Comparison of ENCODE assay signal across 8 mouse cellular contexts in the genomic region with DNA sequence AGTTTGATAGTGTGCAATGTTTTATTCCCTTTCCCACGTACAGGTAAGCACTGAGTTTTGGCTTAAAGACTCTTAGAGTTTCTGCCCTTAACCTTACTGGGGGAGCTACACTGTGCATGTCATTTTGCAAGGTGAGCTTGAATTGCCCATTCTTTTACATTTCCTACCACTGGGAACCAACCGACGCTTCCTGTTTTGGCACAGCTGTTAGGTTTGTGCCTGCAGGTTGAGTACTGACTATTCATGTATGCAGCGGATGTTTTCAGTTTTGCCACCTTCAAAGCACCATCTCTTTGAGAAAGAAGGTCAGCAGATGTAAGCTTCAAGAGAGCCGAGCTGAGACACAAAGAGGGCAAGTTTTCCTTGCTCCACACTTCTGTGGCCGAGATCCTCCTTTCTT. TPM values are rescaled to one million over a fixed set of nuclear protein-coding genes. Genes with fewer than 3 reads are reported as not detected.
DNase-seq lines count a peak whose midpoint lies in the region; ATAC-seq and TF ChIP-seq lines count a peak whose summit lies in the region.

No protein-coding gene starts in this region.

- no peak for ATAC-seq in liver, embryonic 11.5 days (replicated peaks; ENCODE audit: low FRiP score)
- ATAC-seq in embryonic facial prominence, embryonic 14.5 days (ENCODE audit: low read depth), result no peak
- no peak for ATAC-seq in limb, embryonic 15.5 days (ENCODE audit: insufficient number of reproducible peaks, low FRiP score, low TSS enrichment, low read depth)
- no peak for ATAC-seq in stomach, embryonic 15.5 days (ENCODE audit: insufficient read depth, low FRiP score, low read depth)

- peaks cover 29% of the 10 kb centered on the region for H3K4me1 ChIP-seq in liver, embryonic 11.5 days (replicated peaks; ENCODE audit: control insufficient read depth, insufficient read depth, low read length)
- no peaks in the 10 kb centered on the region for H3K4me1 ChIP-seq in embryonic facial prominence, embryonic 14.5 days (ENCODE audit: control insufficient read depth, insufficient read depth, low read length)
- peaks cover 8% of the 10 kb centered on the region for H3K4me1 ChIP-seq in limb, embryonic 15.5 days
- peaks cover 6% of the 10 kb centered on the region; the same call in 1 of the 2 replicates for H3K4me1 ChIP-seq in stomach, embryonic 15.5 days

- no peaks in the 10 kb centered on the region for H3K27me3 ChIP-seq in liver, embryonic 11.5 days (replicated peaks; ENCODE audit: control insufficient read depth, insufficient read depth, low read length)
- H3K27me3 ChIP-seq in embryonic facial prominence, embryonic 14.5 days (replicated peaks; ENCODE audit: control insufficient read depth, insufficient read depth, low read length), result no peaks in the 10 kb centered on the region
- no peaks in the 10 kb centered on the region for H3K27me3 ChIP-seq in limb, embryonic 15.5 days
- H3K27me3 ChIP-seq in stomach, embryonic 15.5 days (replicated peaks), result no peaks in the 10 kb centered on the region

- no peak overlapping the region for H3K27ac ChIP-seq in liver, embryonic 11.5 days (ENCODE audit: low read depth, low read length)
- no peak overlapping the region for H3K27ac ChIP-seq in embryonic facial prominence, embryonic 14.5 days (replicated peaks; ENCODE audit: low read depth, low read length)
- no peak overlapping the region for H3K27ac ChIP-seq in limb, embryonic 15.5 days
- H3K27ac ChIP-seq in stomach, embryonic 15.5 days, result no peak overlapping the region
- no peak overlapping the region for H3K27ac ChIP-seq in layer of hippocampus, adult 2 months

- peak overlapping the region; percentile 86 for H3K9ac ChIP-seq in liver, embryonic 11.5 days (ENCODE audit: low read depth, low read length)
- peak overlapping the region; percentile 85; the same call in 1 of the 2 replicates for H3K9ac ChIP-seq in embryonic facial prominence, embryonic 14.5 days (ENCODE audit: low read depth, low read length)
- H3K9ac ChIP-seq in limb, embryonic 15.5 days, result no peak overlapping the region
- H3K9ac ChIP-seq in stomach, embryonic 15.5 days, result no peak overlapping the region

- 57% methylated on average over 6 of the region's 6 CpGs for WGBS in liver, embryonic 11.5 days
- WGBS in embryonic facial prominence, embryonic 14.5 days, result 53% methylated on average over 6 of the region's 6 CpGs
- WGBS in limb, embryonic 15.5 days, result 48% methylated on average over 6 of the region's 6 CpGs
- 60% methylated on average over 6 of the region's 6 CpGs for WGBS in stomach, embryonic 15.5 days

- H3K4me2 ChIP-seq in liver, embryonic 11.5 days, result peak overlapping the region; percentile 69
- H3K4me2 ChIP-seq in embryonic facial prominence, embryonic 14.5 days (ENCODE audit: low read depth, low read length), result peak overlapping the region; percentile 71
- H3K4me2 ChIP-seq in limb, embryonic 15.5 days, result peak overlapping the region; percentile 57
- peak overlapping the region; percentile 73 for H3K4me2 ChIP-seq in stomach, embryonic 15.5 days

- H3K4me3 ChIP-seq in liver, embryonic 11.5 days (ENCODE audit: low read depth, low read length), result peak overlapping the region; percentile 71
- peak overlapping the region; percentile 81 for H3K4me3 ChIP-seq in embryonic facial prominence, embryonic 14.5 days (ENCODE audit: low read depth, low read length)
- peak overlapping the region; percentile 70 for H3K4me3 ChIP-seq in limb, embryonic 15.5 days
- H3K4me3 ChIP-seq in stomach, embryonic 15.5 days (replicated peaks), result peak overlapping the region; percentile 64
- H3K4me3 ChIP-seq in layer of hippocampus, adult 2 months, result no peak overlapping the region

- DNase-seq in liver, embryonic 11.5 days (ENCODE audit: low spot score), result no peak
- DNase-seq in liver, result no peak
- no peak for DNase-seq in embryonic facial prominence, embryonic 14.5 days (ENCODE audit: low spot score)
- DNase-seq in Muller cell, postnatal 12 days (ENCODE audit: inconsistent ontology term), result no peak
- DNase-seq in gastrocnemius, postnatal 14 days, result no peak
- no peak for DNase-seq in layer of hippocampus, adult 2 months (ENCODE audit: low spot score in 2 of 2)

- no peak for TF ChIP-seq CTCF in layer of hippocampus, adult 2 months (conservative IDR thresholded peaks at IDR 0.05)

- no peaks in the 10 kb centered on the region for H3K9me3 ChIP-seq in liver, embryonic 11.5 days (ENCODE audit: control insufficient read depth, low read length)
- H3K9me3 ChIP-seq in embryonic facial prominence, embryonic 14.5 days (ENCODE audit: control insufficient read depth, low read length), result no peaks in the 10 kb centered on the region
- H3K9me3 ChIP-seq in limb, embryonic 15.5 days, result no peaks in the 10 kb centered on the region
- H3K9me3 ChIP-seq in stomach, embryonic 15.5 days, result no peaks in the 10 kb centered on the region

- peaks cover 10% of the 10 kb centered on the region; the same call in 1 of the 2 replicates for H3K36me3 ChIP-seq in liver, embryonic 11.5 days (ENCODE audit: control insufficient read depth, insufficient read depth, low read length)
- H3K36me3 ChIP-seq in embryonic facial prominence, embryonic 14.5 days (ENCODE audit: control insufficient read depth, insufficient read depth, low read length), result peaks cover 14% of the 10 kb centered on the region
- H3K36me3 ChIP-seq in limb, embryonic 15.5 days, result peaks cover 6% of the 10 kb centered on the region
- H3K36me3 ChIP-seq in stomach, embryonic 15.5 days, result no peaks in the 10 kb centered on the region

- intact Hi-C loops in gastrocnemius, postnatal 14 days (cut with DNase I; ENCODE audit: low total_unique reads), result loop anchor here (10.0 kb wide), 1 partner anchor 81 kb away; no protein-coding TSS in a partner anchor

RNA-seq across cellular contexts. Expression of gene Dck, which starts 1.3 kb away (rescaled TPM):
- 87.7 and 98.8 TPM in 2 replicates for polyA plus RNA-seq in liver, embryonic 11.5 days (2014; fragmentation: Nextera tagmentation; extraction: Ambion mirVana)
- 36.9 and 41.6 TPM in 2 replicates for polyA plus RNA-seq in embryonic facial prominence, embryonic 14.5 days (2014; fragmentation: Nextera tagmentation; extraction: Ambion mirVana)
- 36.0 and 37.6 TPM in 2 replicates for polyA plus RNA-seq in limb, embryonic 15.5 days (2015; fragmentation: Nextera tagmentation; extraction: Ambion mirVana)
- 41.8 and 44.6 TPM in 2 replicates for polyA plus RNA-seq in stomach, embryonic 15.5 days (2015; fragmentation: Nextera tagmentation; extraction: Ambion mirVana)
- 1 to 10 TPM; 2.6 to 3.8 TPM for total RNA-seq in gastrocnemius, postnatal 14 days (2021)
- 10 to 100 TPM; 13.7 to 14.9 TPM for total RNA-seq in layer of hippocampus, adult 2 months (2021)

RNA-seq across cellular contexts. Expression of gene Mob1b, which starts 45.5 kb away (rescaled TPM):
- polyA plus RNA-seq in liver, embryonic 11.5 days (2014; fragmentation: Nextera tagmentation; extraction: Ambion mirVana), result 16.0 TPM in 2 replicates
- 14.3 and 16.1 TPM in 2 replicates for polyA plus RNA-seq in embryonic facial prominence, embryonic 14.5 days (2014; fragmentation: Nextera tagmentation; extraction: Ambion mirVana)
- polyA plus RNA-seq in limb, embryonic 15.5 days (2015; fragmentation: Nextera tagmentation; extraction: Ambion mirVana), result 11.0 TPM in 2 replicates
- polyA plus RNA-seq in stomach, embryonic 15.5 days (2015; fragmentation: Nextera tagmentation; extraction: Ambion mirVana), result 11.7 and 12.9 TPM in 2 replicates
- 10 to 100 TPM; 25.8 to 29.9 TPM for total RNA-seq in gastrocnemius, postnatal 14 days (2021)
- 10 to 100 TPM; 29.6 to 31.9 TPM for total RNA-seq in layer of hippocampus, adult 2 months (2021)

Comparison
In these comparisons a context has a peak if more than half of its experiments do, and no peak if none do; other contexts are left out.
1. H3K9ac ChIP-seq: peak in liver, embryonic 11.5 days (single experiment) and embryonic facial prominence, embryonic 14.5 days (single experiment); none in limb, embryonic 15.5 days (single experiment) and stomach, embryonic 15.5 days (single experiment).
2. Peak in every context shown above with its lines, with median percentiles within 50 percentile points of each other: H3K4me2 ChIP-seq.